Mouse (Mus musculus) heart, adult 2 months (tissue): Measurements from ENCODE around the gene Tbrg4.

Experiments used
- CTCF ChIP-seq: fragments of 200-600 bp; IDR thresholded peaks from 2 replicates; pipeline ENCODE4 v1.8.1; 2022; ENCODE audit warnings: antibody characterized with exemption, mild to moderate bottlenecking, moderate library complexity
- EP300 ChIP-seq: fragments of 200-500 bp; IDR thresholded peaks from 2 replicates; pipeline ENCODE4 v1.6.1; 2011; ENCODE audit warnings: low read depth, low read length, control low read depth; ENCODE audit not compliant: insufficient read depth
- POLR2A ChIP-seq: fragments of 200-500 bp; IDR thresholded peaks from 2 replicates; pipeline ENCODE4 v1.6.1; 2011; ENCODE audit warnings: mild to moderate bottlenecking, low read depth, low read length, control low read depth; ENCODE audit not compliant: insufficient read depth

DNA sequence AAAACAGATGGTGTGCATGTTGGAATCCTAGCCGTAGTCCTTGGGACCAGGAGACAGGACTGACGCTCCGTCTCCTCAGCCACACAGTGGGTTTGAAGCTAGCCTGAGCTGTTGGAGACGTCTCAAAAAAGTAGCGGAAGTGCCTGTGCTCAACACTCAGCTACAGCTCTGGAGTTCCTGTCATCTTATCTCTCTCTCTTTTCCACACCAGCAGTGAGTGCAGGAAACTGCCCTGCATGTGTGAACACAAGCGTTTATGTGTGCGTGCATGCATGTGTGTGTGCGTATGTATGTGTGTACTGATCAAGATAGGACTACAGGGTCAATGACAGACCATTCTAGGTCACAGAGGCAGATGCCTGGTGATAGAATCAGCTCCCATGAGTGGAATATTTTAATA lies 57.9 kb downstream of the Tbrg4 start:
- TF ChIP-seq POLR2A (no peak), CTCF (no peak), EP300 (no peak)
